Mouse (Mus musculus) ES-E14 (cell line): Measurements from ENCODE around the gene Myo5a.

Experiments used
- CHD2 ChIP-seq: IDR thresholded peaks from 2 replicates; pipeline ENCODE4 v1.6.1; 2014; ENCODE audit warnings: mild to moderate bottlenecking, low read depth, low read length, inconsistent platforms
- HCFC1 ChIP-seq: IDR thresholded peaks from 2 replicates; pipeline ENCODE4 v1.6.1; 2012; ENCODE audit warnings: low read length, inconsistent platforms, borderline replicate concordance; ENCODE audit not compliant: insufficient read depth
- MAFK ChIP-seq: IDR thresholded peaks from 2 replicates; pipeline ENCODE4 v1.6.1; 2014; ENCODE audit warnings: mild to moderate bottlenecking, low read depth, low read length, inconsistent platforms; ENCODE audit not compliant: insufficient read depth
- ZC3H11A ChIP-seq: IDR thresholded peaks from 2 replicates; pipeline ENCODE4 v1.6.1; 2012; ENCODE audit warnings: low read depth, mild to moderate bottlenecking, inconsistent platforms, low read length, borderline replicate concordance
- ZNF384 ChIP-seq: IDR thresholded peaks from 2 replicates; pipeline ENCODE4 v1.6.1; 2012; ENCODE audit warnings: low read depth, low read length, inconsistent platforms

- TF ChIP-seq ZC3H11A, result no peak
- no peak for TF ChIP-seq MAFK
- TF ChIP-seq ZNF384, result no peak
- no peak for TF ChIP-seq HCFC1
- TF ChIP-seq CHD2, result no peak
Observed at GRCm38 (mm10) chr9:75193858-75194257, 123.0 kb downstream of the Myo5a start.
